Mouse (Mus musculus): ENCODE data around the gene Mms19. TPM values are rescaled to one million over a fixed set of nuclear protein-coding genes. Genes with fewer than 3 reads are reported as not detected.

Mms19 gene
- polyA plus RNA-seq, 1 experiment from 2014 or later, result 27.6 TPM

GRCm38 (mm10) chr19:41973891-41974794 is 6.8 kb downstream of the Mms19 start:
- ATAC-seq (ENCODE audit: insufficient read depth, low FRiP score), result peak; percentile 29; the same call in 1 of the 2 replicates
- no peaks in the 10 kb centered on the region for H3K27me3 ChIP-seq (ENCODE audit: control insufficient read depth, insufficient read depth, low read length)
- H3K9ac ChIP-seq (ENCODE audit: low read length), result no peak overlapping the region
- WGBS, result 68% methylated on average over 13 of the region's 13 CpGs
- no peak overlapping the region for H3K4me3 ChIP-seq (replicated peaks; ENCODE audit: low read length)
- H3K9me3 ChIP-seq (replicated peaks; ENCODE audit: control insufficient read depth, low read length), result no peaks in the 10 kb centered on the region
- no peak overlapping the region for H3K4me2 ChIP-seq (ENCODE audit: low read depth, low read length)
- H3K4me1 ChIP-seq (ENCODE audit: control insufficient read depth, insufficient read depth, low read length), result peaks cover 5% of the 10 kb centered on the region; the same call in 1 of the 2 replicates
- H3K27ac ChIP-seq (ENCODE audit: low read length), result 0 out of 2 replicates have a peak overlapping the region, but pooled peaks have one; percentile 11
- H3K36me3 ChIP-seq (ENCODE audit: control insufficient read depth, insufficient read depth, low read length), result no peaks in the 10 kb centered on the region

GRCm38 (mm10) chr19:41969618-41970017 is 11.3 kb downstream of the Mms19 start:
- H3K36me3 ChIP-seq (ENCODE audit: control insufficient read depth, insufficient read depth, low read length), result peaks cover 13% of the 10 kb centered on the region; the same call in 1 of the 2 replicates

GRCm38 (mm10) chr19:41953574-41953973 is 27.4 kb downstream of the Mms19 start:
- H3K27me3 ChIP-seq (ENCODE audit: control insufficient read depth, insufficient read depth, low read length), result no peaks in the 10 kb centered on the region
- ATAC-seq (ENCODE audit: insufficient read depth, low FRiP score), result no peak
- peaks cover 35% of the 10 kb centered on the region for H3K36me3 ChIP-seq (ENCODE audit: control insufficient read depth, insufficient read depth, low read length)
- H3K4me1 ChIP-seq (ENCODE audit: control insufficient read depth, insufficient read depth, low read length), result no peaks in the 10 kb centered on the region
- H3K4me2 ChIP-seq (ENCODE audit: low read depth, low read length), result no peak overlapping the region
- no peak overlapping the region for H3K27ac ChIP-seq (ENCODE audit: low read length)
- no peak overlapping the region for H3K9ac ChIP-seq (ENCODE audit: low read length)
- no peak overlapping the region for H3K4me3 ChIP-seq (replicated peaks; ENCODE audit: low read length)
- WGBS, result 89% methylated on average over 3 of the region's 3 CpGs
- no peaks in the 10 kb centered on the region for H3K9me3 ChIP-seq (replicated peaks; ENCODE audit: control insufficient read depth, low read length)

More at GRCm38 (mm10) chr19:41969618-41970017, 11.3 kb downstream of the Mms19 start:
- Histone ChIP-seq H3K9me3 (replicated peaks; ENCODE audit: control insufficient read depth, low read length) (no peaks in the 10 kb centered on the region), H3K27me3 (ENCODE audit: control insufficient read depth, insufficient read depth, low read length) (no peaks in the 10 kb centered on the region), H3K27ac (ENCODE audit: low read length) (no peak overlapping the region), H3K4me1 (ENCODE audit: control insufficient read depth, insufficient read depth, low read length) (peaks cover 3% of the 10 kb centered on the region; the same call in 1 of the 2 replicates), H3K9ac (ENCODE audit: low read length) (no peak overlapping the region), H3K4me3 (replicated peaks; ENCODE audit: low read length) (no peak overlapping the region), H3K4me2 (ENCODE audit: low read depth, low read length) (no peak overlapping the region)
- no peak for ATAC-seq (ENCODE audit: insufficient read depth, low FRiP score)
- 89% methylated on average over 7 of the region's 7 CpGs for WGBS

- peaks cover 40% of the 10 kb centered on the region for H3K36me3 ChIP-seq (ENCODE audit: control insufficient read depth, insufficient read depth, low read length)
- no peak overlapping the region for H3K4me2 ChIP-seq (ENCODE audit: low read depth, low read length)
- H3K27ac ChIP-seq (ENCODE audit: low read length), result no peak overlapping the region
- no peak for ATAC-seq (ENCODE audit: insufficient read depth, low FRiP score)
- no peak overlapping the region for H3K4me3 ChIP-seq (replicated peaks; ENCODE audit: low read length)
- no peaks in the 10 kb centered on the region for H3K27me3 ChIP-seq (ENCODE audit: control insufficient read depth, insufficient read depth, low read length)
- 71% methylated on average over 4 of the region's 4 CpGs for WGBS
- H3K9ac ChIP-seq (ENCODE audit: low read length), result no peak overlapping the region
- no peaks in the 10 kb centered on the region for H3K4me1 ChIP-seq (ENCODE audit: control insufficient read depth, insufficient read depth, low read length)
- H3K9me3 ChIP-seq (replicated peaks; ENCODE audit: control insufficient read depth, low read length), result no peaks in the 10 kb centered on the region
Measured at GRCm38 (mm10) chr19:41952287-41952686, 28.7 kb downstream of the Mms19 start.

- 85% methylated on average over 7 of the region's 7 CpGs for WGBS
- no peak for ATAC-seq (ENCODE audit: insufficient read depth, low FRiP score)
- Histone ChIP-seq H3K27me3 (ENCODE audit: control insufficient read depth, insufficient read depth, low read length) (no peaks in the 10 kb centered on the region), H3K4me1 (ENCODE audit: control insufficient read depth, insufficient read depth, low read length) (no peaks in the 10 kb centered on the region), H3K27ac (ENCODE audit: low read length) (no peak overlapping the region), H3K9ac (ENCODE audit: low read length) (no peak overlapping the region), H3K4me2 (ENCODE audit: low read depth, low read length) (no peak overlapping the region), H3K9me3 (replicated peaks; ENCODE audit: control insufficient read depth, low read length) (no peaks in the 10 kb centered on the region), H3K36me3 (ENCODE audit: control insufficient read depth, insufficient read depth, low read length) (peaks cover 42% of the 10 kb centered on the region), H3K4me3 (replicated peaks; ENCODE audit: low read length) (no peak overlapping the region)
Measured at GRCm38 (mm10) chr19:41943841-41944240, 37.1 kb downstream of the Mms19 start.

- Histone ChIP-seq H3K27ac (ENCODE audit: low read length) (no peak overlapping the region), H3K4me3 (replicated peaks; ENCODE audit: low read length) (no peak overlapping the region), H3K4me2 (ENCODE audit: low read depth, low read length) (no peak overlapping the region), H3K36me3 (ENCODE audit: control insufficient read depth, insufficient read depth, low read length) (peaks cover 16% of the 10 kb centered on the region), H3K4me1 (ENCODE audit: control insufficient read depth, insufficient read depth, low read length) (peaks cover 8% of the 10 kb centered on the region), H3K27me3 (ENCODE audit: control insufficient read depth, insufficient read depth, low read length) (no peaks in the 10 kb centered on the region), H3K9ac (ENCODE audit: low read length) (no peak overlapping the region), H3K9me3 (replicated peaks; ENCODE audit: control insufficient read depth, low read length) (no peaks in the 10 kb centered on the region)
- no peak for ATAC-seq (ENCODE audit: insufficient read depth, low FRiP score)
- WGBS, result 87% methylated on average over 5 of the region's 5 CpGs
Measured at GRCm38 (mm10) chr19:41938539-41938938, 42.4 kb downstream of the Mms19 start.

GRCm38 (mm10) chr19:41935921-41936320 is 45.0 kb downstream of the Mms19 start:
- H3K9me3 ChIP-seq (replicated peaks; ENCODE audit: control insufficient read depth, low read length), result no peaks in the 10 kb centered on the region
- no peak overlapping the region for H3K4me3 ChIP-seq (replicated peaks; ENCODE audit: low read length)
- no peak overlapping the region for H3K9ac ChIP-seq (ENCODE audit: low read length)
- WGBS, result 81% methylated on average over 1 of the region's 1 CpGs
- no peaks in the 10 kb centered on the region for H3K27me3 ChIP-seq (ENCODE audit: control insufficient read depth, insufficient read depth, low read length)
- no peak for ATAC-seq (ENCODE audit: insufficient read depth, low FRiP score)
- H3K36me3 ChIP-seq (ENCODE audit: control insufficient read depth, insufficient read depth, low read length), result peaks cover 4% of the 10 kb centered on the region; the same call in 1 of the 2 replicates
- H3K4me1 ChIP-seq (ENCODE audit: control insufficient read depth, insufficient read depth, low read length), result peaks cover 15% of the 10 kb centered on the region
- no peak overlapping the region for H3K27ac ChIP-seq (ENCODE audit: low read length)
- H3K4me2 ChIP-seq (ENCODE audit: low read depth, low read length), result no peak overlapping the region

GRCm38 (mm10) chr19:41934124-41934523 is 46.8 kb downstream of the Mms19 start:
- H3K9ac ChIP-seq (ENCODE audit: low read length), result peak overlapping the region; percentile 87
- H3K4me1 ChIP-seq (ENCODE audit: control insufficient read depth, insufficient read depth, low read length), result peaks cover 15% of the 10 kb centered on the region
- H3K4me2 ChIP-seq (ENCODE audit: low read depth, low read length), result peak overlapping the region; percentile 74
- 32% methylated on average over 6 of the region's 6 CpGs for WGBS
- no peaks in the 10 kb centered on the region for H3K36me3 ChIP-seq (ENCODE audit: control insufficient read depth, insufficient read depth, low read length)
- H3K9me3 ChIP-seq (replicated peaks; ENCODE audit: control insufficient read depth, low read length), result no peaks in the 10 kb centered on the region
- ATAC-seq (ENCODE audit: insufficient read depth, low FRiP score), result no peak
- H3K4me3 ChIP-seq (replicated peaks; ENCODE audit: low read length), result peak overlapping the region; percentile 96
- H3K27me3 ChIP-seq (ENCODE audit: control insufficient read depth, insufficient read depth, low read length), result no peaks in the 10 kb centered on the region
- H3K27ac ChIP-seq (ENCODE audit: low read length), result no peak overlapping the region
